Mouse (Mus musculus) skeletal muscle tissue, postnatal 0 days (tissue): ENCODE results near the gene Npsr1. TPM values are rescaled to one million over a fixed set of nuclear protein-coding genes. Genes with fewer than 3 reads are reported as not detected.

ENCODE experiments used
- polyA plus RNA-seq: library from polyadenylated mRNA; unstranded; fragments of >200 nt; fragmentation: Nextera tagmentation; extraction: Ambion mirVana; gene quantifications from 2 replicates; pipeline ENCODE4 v1.2.1, GENCODE M21; 2015

Npsr1 gene
- not detected in 2 replicates for polyA plus RNA-seq

GRCm38 (mm10) chr9:24097696-24098095 is at the start of gene Npsr1:
Npsr1 (plus strand) TSS chr9:24097996.

